Mouse (Mus musculus): ENCODE results near the gene Npm1. TPM values are rescaled to one million over a fixed set of nuclear protein-coding genes. Genes with fewer than 3 reads are reported as not detected.

The Npm1 gene
- polyA plus RNA-seq, 1 experiment from 2014 or later, result 467 TPM

- Histone ChIP-seq H3K27ac (ENCODE audit: low read length) (no peak overlapping the region), H3K9ac (ENCODE audit: low read length) (no peak overlapping the region), H3K4me1 (ENCODE audit: control insufficient read depth, insufficient read depth, low read length) (peaks cover 6% of the 10 kb centered on the region; the same call in 1 of the 2 replicates), H3K4me2 (ENCODE audit: low read depth, low read length) (no peak overlapping the region), H3K36me3 (ENCODE audit: control insufficient read depth, insufficient read depth) (no peaks in the 10 kb centered on the region), H3K4me3 (ENCODE audit: low read length) (no peak overlapping the region), H3K9me3 (replicated peaks; ENCODE audit: control insufficient read depth, low read length) (peaks cover 4% of the 10 kb centered on the region), H3K27me3 (ENCODE audit: control insufficient read depth, insufficient read depth, low read length) (0 out of 2 replicates have a peak, but pooled peaks cover 7% of the 10 kb centered on the region)
- ATAC-seq (replicated peaks; ENCODE audit: extremely low read depth, insufficient read depth, low FRiP score), result no peak
Measured at GRCm38 (mm10) chr11:33127058-33127457, 35.9 kb downstream of the Npm1 start.

- Histone ChIP-seq H3K27ac (ENCODE audit: low read length) (no peak overlapping the region), H3K9me3 (replicated peaks; ENCODE audit: control insufficient read depth, low read length) (no peaks in the 10 kb centered on the region), H3K4me3 (ENCODE audit: low read length) (peak overlapping the region; percentile 44), H3K4me2 (ENCODE audit: low read depth, low read length) (peak overlapping the region; percentile 68), H3K9ac (ENCODE audit: low read length) (peak overlapping the region; percentile 61), H3K4me1 (ENCODE audit: control insufficient read depth, insufficient read depth, low read length) (peaks cover 6% of the 10 kb centered on the region; the same call in 1 of the 2 replicates), H3K36me3 (ENCODE audit: control insufficient read depth, insufficient read depth) (no peaks in the 10 kb centered on the region), H3K27me3 (ENCODE audit: control insufficient read depth, insufficient read depth, low read length) (peaks cover 16% of the 10 kb centered on the region; the same call in 1 of the 2 replicates)
- 4% methylated on average over 37 of the region's 37 CpGs for WGBS
- peak; percentile 25; the same call in 1 of the 2 replicates for ATAC-seq (replicated peaks; ENCODE audit: extremely low read depth, insufficient read depth, low FRiP score)
Measured at GRCm38 (mm10) chr11:33122575-33123268, 40.3 kb downstream of the Npm1 start.

- Histone ChIP-seq H3K4me3 (ENCODE audit: low read length) (no peak overlapping the region), H3K36me3 (ENCODE audit: control insufficient read depth, insufficient read depth) (0 out of 2 replicates have a peak, but pooled peaks cover 4% of the 10 kb centered on the region), H3K4me2 (ENCODE audit: low read depth, low read length) (no peak overlapping the region), H3K4me1 (ENCODE audit: control insufficient read depth, insufficient read depth, low read length) (peaks cover 6% of the 10 kb centered on the region; the same call in 1 of the 2 replicates), H3K9ac (ENCODE audit: low read length) (no peak overlapping the region), H3K9me3 (replicated peaks; ENCODE audit: control insufficient read depth, low read length) (no peaks in the 10 kb centered on the region), H3K27ac (ENCODE audit: low read length) (no peak overlapping the region), H3K27me3 (ENCODE audit: control insufficient read depth, insufficient read depth, low read length) (peaks cover 16% of the 10 kb centered on the region; the same call in 1 of the 2 replicates)
- WGBS, result 72% methylated on average over 8 of the region's 8 CpGs
- no peak for ATAC-seq (replicated peaks; ENCODE audit: extremely low read depth, insufficient read depth, low FRiP score)
Measured at GRCm38 (mm10) chr11:33119556-33119955, 43.5 kb downstream of the Npm1 start.

GRCm38 (mm10) chr11:33119116-33119515, 43.9 kb downstream of the Npm1 start:
- no peak overlapping the region for H3K4me2 ChIP-seq (ENCODE audit: low read depth, low read length)
- peaks cover 16% of the 10 kb centered on the region; the same call in 1 of the 2 replicates for H3K27me3 ChIP-seq (ENCODE audit: control insufficient read depth, insufficient read depth, low read length)
- H3K4me3 ChIP-seq (ENCODE audit: low read length), result no peak overlapping the region
- WGBS, result 81% methylated on average over 7 of the region's 7 CpGs
- 0 out of 2 replicates have a peak, but pooled peaks cover 4% of the 10 kb centered on the region for H3K36me3 ChIP-seq (ENCODE audit: control insufficient read depth, insufficient read depth)
- H3K4me1 ChIP-seq (ENCODE audit: control insufficient read depth, insufficient read depth, low read length), result peaks cover 6% of the 10 kb centered on the region; the same call in 1 of the 2 replicates
- no peak for ATAC-seq (replicated peaks; ENCODE audit: extremely low read depth, insufficient read depth, low FRiP score)
- H3K27ac ChIP-seq (ENCODE audit: low read length), result no peak overlapping the region
- no peaks in the 10 kb centered on the region for H3K9me3 ChIP-seq (replicated peaks; ENCODE audit: control insufficient read depth, low read length)
- H3K9ac ChIP-seq (ENCODE audit: low read length), result no peak overlapping the region

- WGBS, result 61% methylated on average over 6 of the region's 6 CpGs
- H3K27me3 ChIP-seq (ENCODE audit: control insufficient read depth, insufficient read depth, low read length), result peaks cover 15% of the 10 kb centered on the region; the same call in 1 of the 2 replicates
Measured at GRCm38 (mm10) chr11:33118480-33118879, 44.5 kb downstream of the Npm1 start.

GRCm38 (mm10) chr11:33115796-33116195, 47.2 kb downstream of the Npm1 start:
- Histone ChIP-seq H3K9ac (ENCODE audit: low read length) (no peak overlapping the region), H3K9me3 (replicated peaks; ENCODE audit: control insufficient read depth, low read length) (no peaks in the 10 kb centered on the region), H3K27ac (ENCODE audit: low read length) (no peak overlapping the region), H3K4me2 (ENCODE audit: low read depth, low read length) (no peak overlapping the region), H3K4me1 (ENCODE audit: control insufficient read depth, insufficient read depth, low read length) (no peaks in the 10 kb centered on the region), H3K4me3 (ENCODE audit: low read length) (no peak overlapping the region), H3K36me3 (ENCODE audit: control insufficient read depth, insufficient read depth) (0 out of 2 replicates have a peak, but pooled peaks cover 4% of the 10 kb centered on the region), H3K27me3 (ENCODE audit: control insufficient read depth, insufficient read depth, low read length) (peaks cover 4% of the 10 kb centered on the region; the same call in 1 of the 2 replicates)
- WGBS, result 80% methylated on average over 3 of the region's 3 CpGs
- no peak for ATAC-seq (replicated peaks; ENCODE audit: extremely low read depth, insufficient read depth, low FRiP score)

More at GRCm38 (mm10) chr11:33118480-33118879, 44.5 kb downstream of the Npm1 start:
- Histone ChIP-seq H3K36me3 (ENCODE audit: control insufficient read depth, insufficient read depth) (0 out of 2 replicates have a peak, but pooled peaks cover 4% of the 10 kb centered on the region), H3K9ac (ENCODE audit: low read length) (no peak overlapping the region), H3K4me1 (ENCODE audit: control insufficient read depth, insufficient read depth, low read length) (peaks cover 6% of the 10 kb centered on the region; the same call in 1 of the 2 replicates), H3K4me2 (ENCODE audit: low read depth, low read length) (no peak overlapping the region), H3K4me3 (ENCODE audit: low read length) (no peak overlapping the region), H3K27ac (ENCODE audit: low read length) (no peak overlapping the region), H3K9me3 (replicated peaks; ENCODE audit: control insufficient read depth, low read length) (no peaks in the 10 kb centered on the region)
- ATAC-seq (replicated peaks; ENCODE audit: extremely low read depth, insufficient read depth, low FRiP score), result no peak

- no peaks in the 10 kb centered on the region for H3K27me3 ChIP-seq (ENCODE audit: control insufficient read depth, insufficient read depth, low read length)
- no peaks in the 10 kb centered on the region for H3K4me1 ChIP-seq (ENCODE audit: control insufficient read depth, insufficient read depth, low read length)
- no peak overlapping the region for H3K4me3 ChIP-seq (ENCODE audit: low read length)
- no peak overlapping the region for H3K27ac ChIP-seq (ENCODE audit: low read length)
- ATAC-seq (replicated peaks; ENCODE audit: extremely low read depth, insufficient read depth, low FRiP score), result no peak
- no peaks in the 10 kb centered on the region for H3K9me3 ChIP-seq (replicated peaks; ENCODE audit: control insufficient read depth, low read length)
- H3K4me2 ChIP-seq (ENCODE audit: low read depth, low read length), result no peak overlapping the region
- 0 out of 2 replicates have a peak, but pooled peaks cover 1% of the 10 kb centered on the region for H3K36me3 ChIP-seq (ENCODE audit: control insufficient read depth, insufficient read depth)
- no peak overlapping the region for H3K9ac ChIP-seq (ENCODE audit: low read length)
- 22% methylated on average over 1 of the region's 1 CpGs for WGBS
Measured at GRCm38 (mm10) chr11:33112407-33112806, 50.6 kb downstream of the Npm1 start.

- no peak overlapping the region for H3K27ac ChIP-seq (ENCODE audit: low read length)
Measured at GRCm38 (mm10) chr11:33110111-33110510, 52.9 kb downstream of the Npm1 start.

GRCm38 (mm10) chr11:33107540-33107939, 55.5 kb downstream of the Npm1 start:
- no peak overlapping the region for H3K4me3 ChIP-seq (ENCODE audit: low read length)
- H3K9ac ChIP-seq (ENCODE audit: low read length), result no peak overlapping the region
- ATAC-seq (replicated peaks; ENCODE audit: extremely low read depth, insufficient read depth, low FRiP score), result no peak
- no peaks in the 10 kb centered on the region for H3K9me3 ChIP-seq (replicated peaks; ENCODE audit: control insufficient read depth, low read length)
- H3K36me3 ChIP-seq (ENCODE audit: control insufficient read depth, insufficient read depth), result no peaks in the 10 kb centered on the region
- H3K4me2 ChIP-seq (ENCODE audit: low read depth, low read length), result no peak overlapping the region
- 52% methylated on average over 3 of the region's 3 CpGs for WGBS
- no peak overlapping the region for H3K27ac ChIP-seq (ENCODE audit: low read length)
- H3K4me1 ChIP-seq (ENCODE audit: control insufficient read depth, insufficient read depth, low read length), result peaks cover 11% of the 10 kb centered on the region
- H3K27me3 ChIP-seq (ENCODE audit: control insufficient read depth, insufficient read depth, low read length), result no peaks in the 10 kb centered on the region

More at GRCm38 (mm10) chr11:33110111-33110510, 52.9 kb downstream of the Npm1 start:
- no peak overlapping the region for H3K4me2 ChIP-seq (ENCODE audit: low read depth, low read length)
- H3K27me3 ChIP-seq (ENCODE audit: control insufficient read depth, insufficient read depth, low read length), result no peaks in the 10 kb centered on the region
- no peaks in the 10 kb centered on the region for H3K9me3 ChIP-seq (replicated peaks; ENCODE audit: control insufficient read depth, low read length)
- ATAC-seq (replicated peaks; ENCODE audit: extremely low read depth, insufficient read depth, low FRiP score), result no peak
- H3K4me3 ChIP-seq (ENCODE audit: low read length), result no peak overlapping the region
- H3K4me1 ChIP-seq (ENCODE audit: control insufficient read depth, insufficient read depth, low read length), result peaks cover 4% of the 10 kb centered on the region; the same call in 1 of the 2 replicates
- H3K9ac ChIP-seq (ENCODE audit: low read length), result no peak overlapping the region
- 77% methylated on average over 2 of the region's 2 CpGs for WGBS
- no peaks in the 10 kb centered on the region for H3K36me3 ChIP-seq (ENCODE audit: control insufficient read depth, insufficient read depth)
